Mouse (Mus musculus): ENCODE results near the gene Mfsd4a.

Gene Mfsd4a

GRCm38 (mm10) chr1:132001880-132002330, 66.0 kb downstream of the Mfsd4a start:
- no peaks in the 10 kb centered on the region for H3K36me3 ChIP-seq (ENCODE audit: control insufficient read depth, insufficient read depth, low read length, poor library complexity, severe bottlenecking)
- no peak for DNase-seq (ENCODE audit: low read depth, low spot score)
- no peaks in the 10 kb centered on the region for H3K27me3 ChIP-seq (ENCODE audit: control insufficient read depth, insufficient read depth, low read length, poor library complexity, severe bottlenecking)

DNA sequence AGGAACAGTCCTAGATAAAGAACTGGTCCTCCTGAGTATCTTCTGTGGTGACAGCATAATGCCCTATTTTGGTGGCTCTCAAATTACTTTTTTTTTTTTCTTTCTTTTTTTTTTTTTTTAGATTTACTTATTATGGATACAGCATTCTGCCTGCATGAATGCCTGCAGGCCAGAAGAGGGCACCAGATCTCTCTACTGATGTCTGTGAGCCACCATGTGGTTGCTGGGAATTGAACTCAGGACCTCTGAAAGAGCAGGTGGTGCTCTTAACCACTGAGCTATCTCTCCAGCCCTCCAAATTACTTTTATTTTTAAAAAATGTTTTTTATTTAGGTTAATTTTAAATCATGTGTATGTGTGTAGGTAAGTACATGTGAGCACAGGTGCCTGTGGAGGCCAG, 67.4 kb downstream of the Mfsd4a start:
- DNase-seq (ENCODE audit: low read depth, low spot score) = peak; percentile 60
- H3K27me3 ChIP-seq (ENCODE audit: control insufficient read depth, insufficient read depth, low read length, poor library complexity, severe bottlenecking) = no peaks in the 10 kb centered on the region
- H3K36me3 ChIP-seq (ENCODE audit: control insufficient read depth, insufficient read depth, low read length, poor library complexity, severe bottlenecking) = no peaks in the 10 kb centered on the region

DNA sequence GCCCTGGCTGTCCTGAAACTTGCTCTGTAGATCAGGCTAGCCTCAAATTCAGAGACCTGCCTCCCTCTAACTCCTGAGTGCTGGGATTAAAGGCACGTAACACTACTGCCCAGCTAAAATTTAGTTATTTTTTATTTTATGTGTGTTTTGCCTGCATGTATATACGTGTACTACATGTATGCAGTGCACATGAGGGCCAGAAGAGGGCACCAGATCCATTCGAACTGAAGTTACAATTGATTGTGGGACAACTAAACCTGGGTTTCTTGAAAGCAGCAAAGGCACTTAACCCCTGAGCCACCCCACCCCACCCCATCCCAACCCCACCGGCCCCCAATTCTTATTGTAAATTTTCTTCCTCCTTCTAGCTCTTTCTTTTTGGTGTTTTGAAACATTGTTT, 72.8 kb downstream of the Mfsd4a start:
- H3K36me3 ChIP-seq (ENCODE audit: control insufficient read depth, insufficient read depth, low read length, poor library complexity, severe bottlenecking) = no peaks in the 10 kb centered on the region
- peak; percentile 86 for DNase-seq (ENCODE audit: low read depth, low spot score)
- no peaks in the 10 kb centered on the region for H3K27me3 ChIP-seq (ENCODE audit: control insufficient read depth, insufficient read depth, low read length, poor library complexity, severe bottlenecking)

DNA sequence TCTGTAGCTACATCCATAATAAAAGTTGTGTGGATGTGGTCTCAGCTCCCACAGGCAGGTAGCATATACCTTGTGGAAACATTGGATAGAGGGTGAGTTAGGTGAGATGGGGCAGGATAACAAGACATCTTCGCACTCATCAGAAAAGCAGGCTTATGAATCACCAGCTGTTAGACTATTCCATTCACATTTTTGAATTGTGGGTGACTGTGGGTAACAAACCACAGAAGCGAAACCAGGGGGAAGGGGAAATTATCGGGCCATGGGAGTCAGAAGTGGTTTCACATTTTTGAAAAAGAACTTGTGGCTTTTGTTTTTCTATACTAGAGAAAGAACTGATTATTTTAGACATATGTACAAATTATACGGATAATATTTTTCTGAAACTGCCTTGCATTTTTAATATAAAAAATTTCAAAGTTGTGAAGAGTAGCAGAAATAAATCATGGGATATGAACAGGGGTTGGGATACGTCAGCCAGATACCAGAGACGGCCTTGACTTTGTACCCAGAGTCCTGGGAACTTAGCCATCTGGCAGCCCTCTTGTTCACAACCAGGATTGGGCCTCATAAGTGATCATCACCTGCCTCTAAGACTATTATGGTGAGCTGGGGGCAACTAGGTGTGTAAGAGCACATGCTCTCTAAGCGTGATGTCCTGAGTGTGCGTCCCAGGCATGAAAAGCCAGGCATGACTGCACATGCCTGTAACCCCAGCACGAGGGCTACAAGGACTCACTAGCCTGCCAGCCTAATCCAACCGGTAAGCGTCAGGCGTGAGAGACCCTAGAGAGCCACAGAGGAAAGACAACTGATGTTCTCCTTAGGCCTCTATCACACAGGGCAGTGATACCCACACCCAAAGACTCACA, 74.5 kb downstream of the Mfsd4a start:
- peak; percentile 34 for DNase-seq (ENCODE audit: low read depth, low spot score)
- H3K36me3 ChIP-seq (ENCODE audit: control insufficient read depth, insufficient read depth, low read length, poor library complexity, severe bottlenecking) = no peaks in the 10 kb centered on the region
- no peaks in the 10 kb centered on the region for H3K27me3 ChIP-seq (ENCODE audit: control insufficient read depth, insufficient read depth, low read length, poor library complexity, severe bottlenecking)

DNA sequence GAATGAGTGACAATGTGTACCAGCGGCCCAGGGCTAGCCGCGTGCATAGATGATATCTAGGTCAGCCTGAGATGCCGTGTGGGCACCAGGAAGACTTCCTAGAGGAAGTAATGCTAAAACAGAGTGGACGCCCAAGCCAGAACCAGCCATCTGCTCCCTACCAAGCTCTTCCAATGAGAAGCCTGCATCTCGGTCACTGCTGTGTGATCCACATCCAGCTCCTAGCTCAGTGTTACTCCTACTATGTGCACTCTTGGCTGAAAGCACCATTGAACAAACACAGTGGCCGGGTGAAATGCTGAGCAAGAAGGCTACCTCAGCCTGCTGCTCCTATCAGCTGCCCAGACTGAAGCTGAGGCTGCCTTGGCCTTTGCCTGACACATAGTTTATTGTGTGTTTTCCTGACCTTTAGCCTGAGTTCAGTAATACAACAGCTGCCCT, 75.3 kb downstream of the Mfsd4a start:
- H3K27me3 ChIP-seq (ENCODE audit: control insufficient read depth, insufficient read depth, low read length, poor library complexity, severe bottlenecking) = no peaks in the 10 kb centered on the region
- no peaks in the 10 kb centered on the region for H3K36me3 ChIP-seq (ENCODE audit: control insufficient read depth, insufficient read depth, low read length, poor library complexity, severe bottlenecking)
- no peak for DNase-seq (ENCODE audit: low read depth, low spot score)

DNA sequence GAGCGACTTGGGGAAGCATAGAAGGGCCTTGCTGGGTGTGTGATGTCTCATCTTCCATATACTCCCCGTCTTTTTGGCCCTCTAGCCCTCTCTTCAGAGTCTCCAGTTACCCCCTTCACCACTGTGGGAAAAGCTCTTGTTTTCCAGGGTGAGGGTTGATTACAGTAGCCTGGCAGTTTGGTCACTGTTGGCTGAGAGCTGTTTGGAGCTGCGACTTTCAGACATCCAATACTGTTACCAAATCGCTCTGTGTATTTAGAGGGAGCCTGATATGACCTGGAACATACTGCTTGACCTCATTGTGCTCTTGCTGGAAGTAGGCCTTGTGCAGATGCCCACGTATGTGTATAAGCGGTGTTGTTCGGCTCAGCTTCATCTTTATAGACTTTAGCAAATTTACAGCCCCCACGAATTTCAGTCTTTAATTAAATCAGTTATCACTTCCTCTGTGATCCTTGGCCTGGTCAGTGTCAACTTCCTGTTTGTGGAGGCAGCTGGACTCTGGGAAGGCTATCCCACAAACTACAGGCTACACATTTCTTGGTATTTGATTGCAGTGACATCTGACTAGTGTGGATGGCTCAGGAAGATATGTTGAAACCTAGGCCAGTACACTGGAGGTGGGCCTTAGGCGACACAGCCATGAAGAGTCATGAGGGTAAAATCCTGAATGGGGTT, 77.6 kb downstream of the Mfsd4a start:
- Histone ChIP-seq H3K27me3 (ENCODE audit: control insufficient read depth, insufficient read depth, low read length, poor library complexity, severe bottlenecking) (no peaks in the 10 kb centered on the region), H3K36me3 (ENCODE audit: control insufficient read depth, insufficient read depth, low read length, poor library complexity, severe bottlenecking) (no peaks in the 10 kb centered on the region)
- no peak for DNase-seq (ENCODE audit: low read depth, low spot score)

DNA sequence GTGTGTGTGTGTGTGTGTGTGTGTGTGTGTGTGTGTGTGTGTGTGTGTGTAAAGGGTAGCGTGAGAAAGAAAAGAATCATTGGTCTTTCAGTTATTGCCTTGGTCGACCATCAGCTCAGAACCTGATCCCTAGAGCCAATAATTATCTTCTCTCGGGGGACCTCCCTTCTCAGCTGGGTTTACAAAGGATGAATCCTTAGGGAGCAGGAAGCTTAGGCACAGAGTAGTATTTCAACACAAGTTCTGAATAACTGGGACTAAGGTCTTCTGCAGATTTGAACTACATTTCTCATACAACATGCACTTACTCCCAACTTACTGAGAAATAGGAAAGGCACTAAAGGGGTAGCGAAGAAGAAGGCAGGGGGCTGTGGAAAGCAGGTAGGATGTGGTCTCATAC, 78.4 kb downstream of the Mfsd4a start:
- Histone ChIP-seq H3K27me3 (ENCODE audit: control insufficient read depth, insufficient read depth, low read length, poor library complexity, severe bottlenecking) (no peaks in the 10 kb centered on the region), H3K36me3 (ENCODE audit: control insufficient read depth, insufficient read depth, low read length, poor library complexity, severe bottlenecking) (no peaks in the 10 kb centered on the region)
- no peak for DNase-seq (ENCODE audit: low read depth, low spot score)

DNA sequence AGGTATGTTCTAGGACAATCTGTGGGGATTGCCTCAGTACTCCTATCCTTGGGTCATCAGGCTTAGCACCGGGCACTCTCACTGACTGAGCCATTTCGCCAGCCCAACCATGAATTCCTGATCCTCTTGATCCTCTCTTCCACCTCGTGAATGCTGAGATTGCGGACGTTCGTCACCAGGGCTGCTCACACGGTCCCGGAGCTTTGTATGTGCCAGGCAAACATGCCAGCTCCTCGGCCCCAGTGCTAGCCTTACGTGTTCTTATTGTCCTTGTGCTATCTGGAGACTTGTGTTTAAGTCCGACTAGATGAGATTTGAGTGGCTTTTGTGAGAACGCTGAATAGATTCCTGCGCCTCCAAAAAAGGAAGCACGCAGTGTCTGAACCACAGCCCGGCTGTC, 80.4 kb downstream of the Mfsd4a start:
- Histone ChIP-seq H3K27me3 (ENCODE audit: control insufficient read depth, insufficient read depth, low read length, poor library complexity, severe bottlenecking) (no peaks in the 10 kb centered on the region), H3K36me3 (ENCODE audit: control insufficient read depth, insufficient read depth, low read length, poor library complexity, severe bottlenecking) (no peaks in the 10 kb centered on the region)
- no peak for DNase-seq (ENCODE audit: low read depth, low spot score)

GRCm38 (mm10) chr1:131983806-131984205, 84.1 kb downstream of the Mfsd4a start:
- no peak for DNase-seq (ENCODE audit: low read depth, low spot score)

GRCm38 (mm10) chr1:131982907-131983306, 85.0 kb downstream of the Mfsd4a start:
- DNase-seq (ENCODE audit: low read depth, low spot score) = peak; percentile 88
- H3K27me3 ChIP-seq (ENCODE audit: control insufficient read depth, insufficient read depth, low read length, poor library complexity, severe bottlenecking) = no peaks in the 10 kb centered on the region

More at GRCm38 (mm10) chr1:131983806-131984205, 84.1 kb downstream of the Mfsd4a start:
- Histone ChIP-seq H3K36me3 (ENCODE audit: control insufficient read depth, insufficient read depth, low read length, poor library complexity, severe bottlenecking) (no peaks in the 10 kb centered on the region), H3K27me3 (ENCODE audit: control insufficient read depth, insufficient read depth, low read length, poor library complexity, severe bottlenecking) (no peaks in the 10 kb centered on the region)

GRCm38 (mm10) chr1:131981378-131982013, 86.4 kb downstream of the Mfsd4a start:
- Histone ChIP-seq H3K27me3 (ENCODE audit: control insufficient read depth, insufficient read depth, low read length, poor library complexity, severe bottlenecking) (no peaks in the 10 kb centered on the region), H3K36me3 (ENCODE audit: control insufficient read depth, insufficient read depth, low read length, poor library complexity, severe bottlenecking) (no peaks in the 10 kb centered on the region)
- DNase-seq (ENCODE audit: low read depth, low spot score) = peak; percentile 81

More at GRCm38 (mm10) chr1:131982907-131983306, 85.0 kb downstream of the Mfsd4a start:
- no peaks in the 10 kb centered on the region for H3K36me3 ChIP-seq (ENCODE audit: control insufficient read depth, insufficient read depth, low read length, poor library complexity, severe bottlenecking)

- no peaks in the 10 kb centered on the region for H3K36me3 ChIP-seq (ENCODE audit: control insufficient read depth, insufficient read depth, low read length, poor library complexity, severe bottlenecking)
- DNase-seq (ENCODE audit: low read depth, low spot score) = no peak
- H3K27me3 ChIP-seq (ENCODE audit: control insufficient read depth, insufficient read depth, low read length, poor library complexity, severe bottlenecking) = no peaks in the 10 kb centered on the region
Measured at GRCm38 (mm10) chr1:131980471-131980870, 87.4 kb downstream of the Mfsd4a start.

DNA sequence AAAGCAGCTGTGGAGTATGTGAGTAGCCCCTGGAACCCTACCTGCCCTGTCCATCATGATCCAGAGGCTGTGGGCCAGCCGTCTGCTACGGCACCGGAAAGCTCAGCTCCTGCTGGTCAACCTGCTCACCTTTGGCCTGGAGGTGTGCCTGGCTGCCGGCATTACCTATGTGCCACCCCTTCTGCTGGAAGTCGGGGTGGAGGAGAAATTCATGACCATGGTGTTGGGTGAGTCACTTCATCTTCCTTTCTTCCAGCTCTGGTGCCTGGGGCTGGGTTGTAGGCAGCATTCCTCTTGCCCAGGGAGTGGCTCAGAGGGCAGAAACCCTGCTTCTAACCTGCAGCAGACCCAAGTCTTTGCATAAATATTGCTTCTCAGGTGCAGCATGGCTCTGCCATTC, 91.0 kb downstream of the Mfsd4a start:
- no peak for DNase-seq (ENCODE audit: low read depth, low spot score)
- Histone ChIP-seq H3K27me3 (ENCODE audit: control insufficient read depth, insufficient read depth, low read length, poor library complexity, severe bottlenecking) (no peaks in the 10 kb centered on the region), H3K36me3 (ENCODE audit: control insufficient read depth, insufficient read depth, low read length, poor library complexity, severe bottlenecking) (no peaks in the 10 kb centered on the region)

DNA sequence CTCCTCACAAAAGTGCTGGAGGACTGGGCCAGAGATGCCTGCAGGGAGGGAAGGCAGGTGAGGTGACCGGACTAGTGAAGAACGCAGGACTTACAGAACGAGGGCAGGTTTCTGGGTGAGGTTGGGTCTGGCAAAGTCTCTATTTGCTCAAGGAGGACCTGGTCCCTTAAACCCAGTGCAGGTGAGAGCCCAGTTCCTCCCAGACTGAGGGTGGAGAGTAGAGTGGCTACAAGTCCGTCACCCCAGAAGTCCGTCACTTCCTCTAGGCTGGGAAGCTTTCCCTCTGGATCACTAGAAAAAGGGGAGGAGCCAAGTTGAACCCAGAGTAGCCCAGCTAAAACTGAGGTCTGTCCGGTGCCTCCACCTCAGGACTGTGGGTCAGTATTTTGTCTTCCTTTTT, 93.9 kb downstream of the Mfsd4a start:
- DNase-seq (ENCODE audit: low read depth, low spot score) = no peak
- Histone ChIP-seq H3K36me3 (ENCODE audit: control insufficient read depth, insufficient read depth, low read length, poor library complexity, severe bottlenecking) (no peaks in the 10 kb centered on the region), H3K27me3 (ENCODE audit: control insufficient read depth, insufficient read depth, low read length, poor library complexity, severe bottlenecking) (no peaks in the 10 kb centered on the region; the same call in 1 of the 2 replicates)

Data from splenic B cell, adult 2 months (primary cell).